ENCODE assay signal across 8 mouse cellular contexts in the genomic region with DNA sequence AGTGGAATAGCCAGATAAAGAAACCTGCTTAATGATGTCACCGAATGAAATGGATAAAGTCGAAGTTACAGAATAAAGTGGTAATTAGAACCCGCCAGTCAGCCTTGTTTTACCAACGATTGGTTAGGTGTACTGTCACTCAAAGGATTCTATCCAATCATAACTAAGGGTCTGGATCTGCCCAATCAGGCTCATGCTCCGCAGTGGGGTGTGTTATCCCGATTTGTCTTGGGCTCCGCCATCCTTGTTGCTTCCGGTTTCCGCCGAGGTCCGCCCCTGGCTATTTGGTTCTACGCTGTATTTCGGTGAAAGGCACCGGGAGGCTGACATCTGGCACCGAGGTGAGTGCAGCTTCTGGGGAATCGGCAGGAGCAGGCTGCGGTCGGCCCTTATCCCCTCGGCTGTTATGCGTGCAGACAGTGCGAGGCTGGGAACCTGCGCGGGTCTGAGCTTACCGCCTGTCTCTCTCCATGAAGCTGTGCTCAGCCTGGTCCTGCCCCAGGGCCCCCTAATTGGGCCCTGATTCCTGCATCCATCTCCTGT. TPM values are rescaled to one million over a fixed set of nuclear protein-coding genes. Genes with fewer than 3 reads are reported as not detected.
DNase-seq lines count a peak whose midpoint lies in the region; ATAC-seq lines count a peak whose summit lies in the region.

A gene (plus strand): TSS at position 240 of the 543 bp plus-strand sequence.

- peak; percentile 100 for ATAC-seq in hindbrain, embryonic 15.5 days (ENCODE audit: low FRiP score, low read depth)

- H3K4me3 ChIP-seq in hindbrain, embryonic 15.5 days: peak within 1 kb of the TSS; percentile 61

- peak within 1 kb of the TSS; percentile 79 for H3K4me2 ChIP-seq in hindbrain, embryonic 15.5 days

- peaks cover 31% of the 10 kb centered on the region for H3K36me3 ChIP-seq in hindbrain, embryonic 15.5 days

- under 1% methylated on average over 24 of the region's 24 CpGs for WGBS in hindbrain, embryonic 15.5 days

- no peaks in the 10 kb centered on the region for H3K9me3 ChIP-seq in hindbrain, embryonic 15.5 days

- H3K27me3 ChIP-seq in hindbrain, embryonic 15.5 days: no peaks in the 10 kb centered on the region

- peak within 1 kb of the TSS; percentile 89 for H3K9ac ChIP-seq in hindbrain, embryonic 15.5 days

- peaks cover 14% of the 10 kb centered on the region for H3K4me1 ChIP-seq in hindbrain, embryonic 15.5 days (replicated peaks)

- DNase-seq in T-cell, adult 2 months (ENCODE audit: low spot score): peak; percentile 91
- peak; percentile 84 to 86 for DNase-seq in cerebellum, postnatal 36 days
- peak; percentile 85 to 96 for DNase-seq in frontal cortex, postnatal 36 days (ENCODE audit: low spot score in 2 of 2)
- peak; percentile 96 for DNase-seq in left cerebral cortex, adult 11 months (ENCODE audit: low spot score)
- DNase-seq in lung, postnatal 4 days: peak; percentile 89
- DNase-seq in retina, postnatal 7 days (ENCODE audit: low read depth, low spot score): peak; percentile 100
- DNase-seq in urinary bladder, adult 2 months (ENCODE audit: low spot score): peak; percentile 47

- H3K27ac ChIP-seq in hindbrain, embryonic 15.5 days (replicated peaks): peak within 1 kb of the TSS; percentile 88

RNA-seq across cellular contexts. Expression of the gene that starts here (rescaled TPM):
- polyA plus RNA-seq in hindbrain, embryonic 15.5 days (2015; fragmentation: Nextera tagmentation; extraction: Ambion mirVana): 21.1 and 22.4 TPM in 2 replicates
- polyA plus RNA-seq in urinary bladder, adult 2 months (2012; rRNA removed): 9.9 and 14.3 TPM in 2 replicates

Comparison
In these comparisons a context has a peak if more than half of its experiments do, and no peak if none do; other contexts are left out.
1. Peak in every context shown above with its lines: DNase-seq, ATAC-seq, H3K4me3 ChIP-seq and H3K27ac ChIP-seq.
2. DNase-seq: peak in every context shown above with its lines; median percentile 100 in retina, postnatal 7 days; 96 in left cerebral cortex, adult 11 months; 91 in T-cell, adult 2 months; 90 in frontal cortex, postnatal 36 days; 89 in lung, postnatal 4 days; 85 in cerebellum, postnatal 36 days; 47 in urinary bladder, adult 2 months.